Mouse (Mus musculus): ENCODE data around the gene Ogg1. TPM values are rescaled to one million over a fixed set of nuclear protein-coding genes. Genes with fewer than 3 reads are reported as not detected.

The Ogg1 gene
- 6.0 and 9.5 TPM in 2 replicates for total RNA-seq (2017)

DNA sequence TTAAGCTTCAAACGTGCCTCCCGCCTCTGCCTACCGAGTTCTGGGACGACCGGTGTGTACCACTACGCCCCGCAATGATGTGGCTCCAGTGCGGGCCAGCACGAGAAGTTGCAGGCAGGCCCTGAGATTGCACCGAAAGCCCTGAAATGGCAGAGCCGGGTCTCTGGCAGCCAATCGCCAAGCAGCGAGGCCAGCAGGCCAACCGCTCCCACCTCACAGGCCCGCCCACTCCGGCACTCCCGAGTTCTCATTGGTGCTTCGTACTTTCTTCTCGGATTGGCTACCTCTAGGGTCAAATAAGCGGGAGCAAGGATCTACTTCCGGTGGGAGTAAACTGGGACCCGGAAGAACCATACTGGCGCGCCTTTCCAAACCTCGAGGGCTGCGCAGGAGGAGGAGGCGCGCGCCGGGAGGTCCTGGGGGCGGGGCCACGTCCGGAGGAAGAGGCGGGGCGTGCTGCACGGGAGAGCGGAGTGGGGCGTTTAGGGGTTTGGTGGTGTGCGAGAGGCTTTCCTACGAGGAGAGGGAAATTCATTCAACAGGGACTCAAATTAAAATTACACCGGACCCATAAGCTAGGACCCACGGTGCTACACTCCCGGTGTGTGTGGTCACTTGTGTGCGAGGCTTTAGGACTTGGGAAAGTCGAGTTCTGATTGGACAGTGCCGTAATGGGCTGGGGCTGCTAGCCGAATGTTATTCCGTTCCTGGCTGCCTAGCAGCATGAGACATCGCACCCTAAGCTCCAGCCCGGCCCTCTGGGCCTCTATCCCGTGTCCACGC is at the start of gene Ogg1:
TSS of gene Ogg1 (plus strand) at position 440 of the 783 bp plus-strand sequence.
- peak; percentile 92 for ATAC-seq (ENCODE audit: extremely low read depth, insufficient number of reproducible peaks, low FRiP score, poor library complexity, severe bottlenecking)

- ATAC-seq (ENCODE audit: extremely low read depth, insufficient number of reproducible peaks, low FRiP score, poor library complexity, severe bottlenecking), result no peak
Measured at GRCm38 (mm10) chr6:113281676-113282075, 45.1 kb upstream of the Ogg1 start.

DNA sequence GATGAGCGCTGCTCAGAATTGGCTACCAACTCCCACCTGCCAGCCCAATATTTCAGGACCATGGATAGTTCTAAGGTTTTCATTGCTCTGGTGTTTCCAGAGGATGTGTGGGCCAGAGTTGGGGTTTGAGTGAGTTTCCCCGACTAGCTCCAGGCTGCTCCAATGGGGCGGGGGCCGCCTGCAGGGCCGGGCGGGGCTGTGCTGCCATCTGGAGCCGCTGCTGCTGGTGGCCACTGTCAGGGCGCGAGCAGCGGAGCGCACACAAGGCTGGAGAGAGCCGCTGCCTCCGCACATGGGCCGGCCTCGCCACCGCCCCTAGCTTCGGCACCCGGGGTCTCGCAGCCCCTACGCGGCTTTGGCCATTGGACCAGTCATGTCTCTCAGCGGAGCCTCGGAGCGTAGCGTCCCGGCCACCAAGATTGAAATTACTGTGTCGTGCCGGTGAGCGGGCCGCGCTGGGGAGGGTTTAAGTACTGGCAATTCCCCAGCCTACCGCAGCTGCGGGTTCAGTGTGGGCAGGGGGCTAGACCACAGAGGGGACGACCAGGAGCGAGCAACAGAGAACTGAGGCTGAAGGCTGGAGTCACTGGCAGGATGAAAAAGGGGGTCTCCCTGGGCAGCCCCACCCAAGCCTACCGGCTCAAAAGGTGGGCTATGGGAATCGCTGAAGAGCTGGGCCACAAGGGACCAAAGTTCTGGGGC is 44.5 kb upstream of the Ogg1 start, which contains the start of gene Cpne9:
TSS of gene Cpne9 (plus strand) at position 207 of the 702 bp plus-strand sequence.
- no peak for ATAC-seq (ENCODE audit: extremely low read depth, insufficient number of reproducible peaks, low FRiP score, poor library complexity, severe bottlenecking)

- ATAC-seq (ENCODE audit: extremely low read depth, insufficient number of reproducible peaks, low FRiP score, poor library complexity, severe bottlenecking), result no peak
Measured at GRCm38 (mm10) chr6:113282969-113283368, 43.8 kb upstream of the Ogg1 start.

GRCm38 (mm10) chr6:113283500-113283899 is 43.3 kb upstream of the Ogg1 start:
- no peak for ATAC-seq (ENCODE audit: extremely low read depth, insufficient number of reproducible peaks, low FRiP score, poor library complexity, severe bottlenecking)

- ATAC-seq (ENCODE audit: extremely low read depth, insufficient number of reproducible peaks, low FRiP score, poor library complexity, severe bottlenecking), result peak; percentile 52
Measured at GRCm38 (mm10) chr6:113284931-113285330, 41.8 kb upstream of the Ogg1 start.

DNA sequence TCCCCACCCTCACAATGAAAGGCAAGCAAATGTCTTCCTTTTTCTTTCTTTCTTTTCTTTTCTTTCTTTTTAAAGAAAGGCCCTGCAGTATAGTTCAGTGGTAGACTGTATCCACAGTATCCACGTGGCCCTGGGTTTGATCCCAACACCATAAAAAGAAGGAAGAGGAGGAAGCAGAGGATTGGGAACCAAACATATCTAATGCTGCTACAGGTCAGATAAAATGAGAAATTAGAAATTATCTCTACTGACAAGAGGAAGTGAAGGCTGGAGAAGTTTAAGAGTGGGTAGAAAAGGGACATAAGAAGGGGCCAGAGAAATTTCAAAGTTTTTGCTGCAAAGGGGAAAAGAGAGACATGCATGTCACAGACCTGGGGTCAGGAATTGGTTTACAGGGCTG is 40.5 kb upstream of the Ogg1 start:
- ATAC-seq (ENCODE audit: extremely low read depth, insufficient number of reproducible peaks, low FRiP score, poor library complexity, severe bottlenecking), result no peak

DNA sequence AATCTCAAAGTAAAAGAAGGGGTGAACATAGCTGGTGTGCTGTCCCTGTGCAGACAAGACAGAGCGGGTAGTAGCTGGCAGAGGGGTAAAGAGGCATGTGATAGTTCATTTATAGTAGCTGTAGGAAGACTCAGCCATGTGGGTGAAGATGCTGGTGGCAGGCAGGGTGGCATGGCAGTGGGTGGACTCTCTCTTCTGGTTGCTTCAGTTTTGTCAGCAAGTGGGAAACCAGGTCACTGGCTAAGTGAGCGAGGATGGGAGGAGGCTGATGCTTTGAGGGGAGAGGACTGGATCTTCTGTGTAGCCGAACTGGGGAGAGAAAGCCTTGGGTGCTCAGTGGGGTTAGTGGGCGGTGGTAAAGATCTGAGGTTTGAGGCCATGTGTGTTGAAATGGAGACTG is 39.5 kb upstream of the Ogg1 start:
- ATAC-seq (ENCODE audit: extremely low read depth, insufficient number of reproducible peaks, low FRiP score, poor library complexity, severe bottlenecking), result no peak

GRCm38 (mm10) chr6:113289346-113289745 is 37.4 kb upstream of the Ogg1 start:
- ATAC-seq (ENCODE audit: extremely low read depth, insufficient number of reproducible peaks, low FRiP score, poor library complexity, severe bottlenecking), result no peak

DNA sequence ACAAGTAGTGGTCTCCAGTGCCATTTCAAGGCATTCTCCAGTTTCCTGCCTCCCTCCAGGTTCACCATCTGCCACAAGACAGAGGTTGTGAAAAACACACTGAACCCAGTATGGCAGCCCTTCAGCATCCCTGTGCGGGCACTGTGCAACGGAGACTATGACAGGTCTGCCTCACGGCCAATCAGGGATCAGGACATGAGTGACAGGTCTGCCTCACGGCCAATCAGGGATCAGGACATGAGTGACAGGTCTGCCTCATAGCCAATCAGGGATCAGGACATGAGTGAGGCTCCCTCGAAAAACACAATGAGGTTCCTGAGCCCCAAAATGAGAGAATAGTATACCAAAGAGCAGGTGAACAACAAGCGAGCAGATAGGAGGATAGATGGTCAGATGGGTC is 36.4 kb upstream of the Ogg1 start:
- ATAC-seq (ENCODE audit: extremely low read depth, insufficient number of reproducible peaks, low FRiP score, poor library complexity, severe bottlenecking), result no peak

- ATAC-seq (ENCODE audit: extremely low read depth, insufficient number of reproducible peaks, low FRiP score, poor library complexity, severe bottlenecking), result no peak
Measured at GRCm38 (mm10) chr6:113292938-113293337, 33.8 kb upstream of the Ogg1 start.

GRCm38 (mm10) chr6:113296046-113296445 is 30.7 kb upstream of the Ogg1 start:
- ATAC-seq (ENCODE audit: extremely low read depth, insufficient number of reproducible peaks, low FRiP score, poor library complexity, severe bottlenecking), result no peak

DNA sequence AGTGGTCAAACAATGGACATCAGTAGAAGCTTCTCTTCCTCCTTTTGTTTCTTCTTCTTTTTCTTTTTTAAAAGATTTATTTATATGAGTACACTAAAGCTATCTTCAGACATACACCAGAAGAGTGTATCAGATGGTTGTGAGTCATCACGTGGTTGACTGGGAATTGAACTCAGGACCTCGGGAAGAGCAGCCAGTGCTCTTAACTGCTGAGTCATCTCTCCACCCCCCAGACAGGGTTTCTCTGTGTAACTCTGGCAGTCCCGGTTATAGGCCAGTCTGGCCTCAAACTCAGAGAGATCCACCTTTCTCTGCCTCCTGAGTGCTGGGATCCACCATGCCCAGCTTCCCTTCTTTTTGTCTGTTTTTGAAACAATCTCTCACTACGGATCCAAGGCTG is 30.1 kb upstream of the Ogg1 start:
- ATAC-seq (ENCODE audit: extremely low read depth, insufficient number of reproducible peaks, low FRiP score, poor library complexity, severe bottlenecking), result no peak

GRCm38 (mm10) chr6:113301350-113301749 is 25.4 kb upstream of the Ogg1 start:
- ATAC-seq (ENCODE audit: extremely low read depth, insufficient number of reproducible peaks, low FRiP score, poor library complexity, severe bottlenecking), result no peak

DNA sequence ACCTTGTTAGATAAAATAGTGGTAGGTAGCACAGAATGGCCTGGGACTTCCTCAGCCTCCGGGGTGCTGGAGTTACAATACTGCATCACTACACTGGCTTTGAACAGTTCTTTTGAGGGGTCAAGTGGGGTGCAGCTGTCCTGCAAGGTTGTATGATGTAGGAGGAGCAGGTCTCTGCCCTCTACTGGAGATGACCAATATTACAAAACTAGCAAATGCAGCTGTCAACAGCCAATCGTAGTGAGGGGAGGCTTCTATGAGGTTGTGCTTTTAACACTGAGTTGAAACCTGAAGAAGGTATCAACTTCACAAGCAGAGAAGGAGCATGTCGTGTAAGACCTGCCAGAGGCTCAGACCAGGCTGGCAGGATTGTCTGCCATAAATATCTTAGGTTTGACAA is 24.5 kb upstream of the Ogg1 start:
- ATAC-seq (ENCODE audit: extremely low read depth, insufficient number of reproducible peaks, low FRiP score, poor library complexity, severe bottlenecking), result peak; percentile 18; the same call in 1 of the 2 replicates

DNA sequence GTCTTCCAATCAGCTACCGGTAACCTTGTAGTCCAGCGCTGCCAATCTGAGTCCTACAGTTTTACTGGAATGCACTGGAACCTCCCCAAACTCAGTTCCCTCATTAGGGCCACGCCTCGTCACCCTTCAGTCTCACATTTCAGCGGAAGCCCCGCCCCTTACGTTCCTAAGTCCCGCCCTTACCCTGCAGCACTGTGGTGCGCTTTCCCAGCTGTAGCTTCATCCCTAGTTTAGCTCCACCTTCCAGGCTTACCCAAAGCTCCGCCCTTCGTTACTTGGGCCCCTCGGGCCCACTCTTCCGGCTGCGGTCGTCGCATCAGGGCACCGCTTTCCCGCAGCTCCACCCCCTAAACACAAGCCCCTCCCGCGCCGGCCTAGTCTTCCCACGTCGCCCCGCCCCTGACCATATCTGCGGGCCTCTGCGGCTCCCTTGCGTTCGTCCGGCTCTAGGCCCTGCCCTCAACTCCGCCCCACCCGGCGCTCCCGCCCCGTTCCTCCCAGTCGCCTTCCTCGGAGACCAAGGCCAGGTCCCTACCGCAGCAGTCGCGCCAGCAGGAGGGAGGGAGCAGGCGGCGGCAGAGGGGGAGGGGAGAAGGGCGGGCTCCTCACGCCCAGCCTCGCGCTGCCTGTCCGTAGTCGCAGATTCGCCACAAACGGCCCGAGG is 20.3 kb upstream of the Ogg1 start:
- ATAC-seq (ENCODE audit: extremely low read depth, insufficient number of reproducible peaks, low FRiP score, poor library complexity, severe bottlenecking), result peak; percentile 82

DNA sequence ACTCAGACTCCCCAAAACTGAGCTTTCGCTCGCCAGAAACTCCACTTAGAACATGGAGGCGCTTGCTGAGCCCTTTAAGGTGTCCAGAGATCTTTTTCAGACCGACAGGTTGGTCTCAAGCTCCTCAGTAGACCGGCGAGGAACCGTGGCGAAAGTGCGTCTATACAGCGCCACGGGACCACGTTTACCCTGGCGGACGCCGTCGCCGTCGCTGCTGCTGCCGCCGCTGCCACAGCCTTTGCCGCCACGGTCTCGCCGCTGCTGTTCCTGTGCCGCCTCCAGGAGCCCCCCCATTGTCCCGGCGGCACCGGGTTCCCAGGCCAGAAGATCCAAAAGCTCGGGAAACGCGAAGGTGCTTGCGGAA is 19.8 kb upstream of the Ogg1 start, which contains the start of gene Brpf1:
TSS of gene Brpf1 (plus strand) at position 152 of the 364 bp plus-strand sequence.
- 0 out of 2 replicates have a peak, but pooled peaks have one; percentile 14 for ATAC-seq (ENCODE audit: extremely low read depth, insufficient number of reproducible peaks, low FRiP score, poor library complexity, severe bottlenecking)

- no peak for ATAC-seq (ENCODE audit: extremely low read depth, insufficient number of reproducible peaks, low FRiP score, poor library complexity, severe bottlenecking)
Measured at GRCm38 (mm10) chr6:113307481-113308121, 19.2 kb upstream of the Ogg1 start.

GRCm38 (mm10) chr6:113308141-113308540 is 18.6 kb upstream of the Ogg1 start:
- ATAC-seq (ENCODE audit: extremely low read depth, insufficient number of reproducible peaks, low FRiP score, poor library complexity, severe bottlenecking), result no peak
